Mouse (Mus musculus) erythroblast, embryonic 14.5 days (primary cell): ENCODE measurements at regions not wholly inside any gene's neighbourhood (a gene's known extent, or its start where the extent isn't known, plus 50 kb on each side); places are given as distances from the start of the nearest gene placed in this dataset.

Source experiments
- H3K27me3 ChIP-seq: 2 replicates; pipeline ENCODE4 v1.6.1; 2012; ENCODE audit warnings: inconsistent platforms; ENCODE audit not compliant: control insufficient read depth
- H3K36me3 ChIP-seq: 2 replicates; pipeline ENCODE4 v1.6.1; 2012; ENCODE audit warnings: mild to moderate bottlenecking, inconsistent platforms; ENCODE audit not compliant: control insufficient read depth
- H3K4me1 ChIP-seq: 2 replicates; pipeline ENCODE4 v1.6.1; 2012; ENCODE audit warnings: inconsistent platforms; ENCODE audit not compliant: control insufficient read depth
- H3K4me3 ChIP-seq: replicated peaks from 2 replicates; pipeline ENCODE3; 2012; ENCODE audit warnings: moderate library complexity, mild to moderate bottlenecking, inconsistent platforms
- H3K9me3 ChIP-seq: 2 replicates; pipeline ENCODE4 v1.6.1; 2012; ENCODE audit warnings: low read length, inconsistent platforms, mixed read lengths; ENCODE audit not compliant: control insufficient read depth
- GATA1 ChIP-seq: IDR thresholded peaks from 2 replicates; pipeline ENCODE4 v1.6.1; 2012; ENCODE audit warnings: low read length, inconsistent platforms, mixed read lengths
- TAL1 ChIP-seq: IDR thresholded peaks from 3 replicates; pipeline ENCODE4 v1.6.1; 2012; ENCODE audit warnings: low read length, inconsistent platforms, mixed read lengths

GRCm38 (mm10) chr17:15288640-15289039 is 88.0 kb downstream of the Dll1 start:
- H3K36me3 ChIP-seq = no peaks in the 10 kb centered on the region
- H3K9me3 ChIP-seq = no peaks in the 10 kb centered on the region
- H3K27me3 ChIP-seq = no peaks in the 10 kb centered on the region
- H3K4me3 ChIP-seq = no peak overlapping the region
- no peaks in the 10 kb centered on the region for H3K4me1 ChIP-seq
- TF ChIP-seq GATA1 = no peak
- no peak for TF ChIP-seq TAL1

- H3K36me3 ChIP-seq = no peaks in the 10 kb centered on the region
- H3K27me3 ChIP-seq = no peaks in the 10 kb centered on the region
- no peaks in the 10 kb centered on the region for H3K4me1 ChIP-seq
- TF ChIP-seq TAL1 (no peak), GATA1 (no peak)
- H3K9me3 ChIP-seq = no peaks in the 10 kb centered on the region
- no peak overlapping the region for H3K4me3 ChIP-seq
Observed at GRCm38 (mm10) chr17:15286596-15286995, 90.1 kb downstream of the Dll1 start.

- Histone ChIP-seq H3K27me3 (no peaks in the 10 kb centered on the region), H3K4me3 (no peak overlapping the region), H3K4me1 (no peaks in the 10 kb centered on the region), H3K36me3 (no peaks in the 10 kb centered on the region), H3K9me3 (no peaks in the 10 kb centered on the region)
- TF ChIP-seq TAL1 (no peak), GATA1 (no peak)
Observed at GRCm38 (mm10) chr17:15285399-15286043, 91.2 kb downstream of the Dll1 start.

GRCm38 (mm10) chr17:15269905-15270304 is 106.8 kb downstream of the Dll1 start:
- no peaks in the 10 kb centered on the region for H3K27me3 ChIP-seq
- no peak for TF ChIP-seq GATA1
- no peaks in the 10 kb centered on the region for H3K9me3 ChIP-seq
- no peaks in the 10 kb centered on the region for H3K4me1 ChIP-seq
- H3K36me3 ChIP-seq = no peaks in the 10 kb centered on the region
- no peak overlapping the region for H3K4me3 ChIP-seq

GRCm38 (mm10) chr17:15269056-15269612 is 107.5 kb downstream of the Dll1 start:
- no peaks in the 10 kb centered on the region for H3K36me3 ChIP-seq
- no peak overlapping the region for H3K4me3 ChIP-seq
- H3K27me3 ChIP-seq = no peaks in the 10 kb centered on the region
- H3K9me3 ChIP-seq = no peaks in the 10 kb centered on the region
- H3K4me1 ChIP-seq = no peaks in the 10 kb centered on the region
- no peak for TF ChIP-seq TAL1
- TF ChIP-seq GATA1 = no peak

- H3K9me3 ChIP-seq = no peaks in the 10 kb centered on the region
- no peaks in the 10 kb centered on the region for H3K27me3 ChIP-seq
- H3K36me3 ChIP-seq = no peaks in the 10 kb centered on the region
- H3K4me3 ChIP-seq = no peak overlapping the region
- no peak for TF ChIP-seq GATA1
- no peak for TF ChIP-seq TAL1
- no peaks in the 10 kb centered on the region for H3K4me1 ChIP-seq
Observed at GRCm38 (mm10) chr17:15267721-15268120, 109.0 kb downstream of the Dll1 start.

- Histone ChIP-seq H3K27me3 (no peaks in the 10 kb centered on the region), H3K4me1 (no peaks in the 10 kb centered on the region), H3K4me3 (no peak overlapping the region), H3K36me3 (no peaks in the 10 kb centered on the region), H3K9me3 (no peaks in the 10 kb centered on the region)
- TF ChIP-seq TAL1 (no peak), GATA1 (no peak)
Observed at GRCm38 (mm10) chr17:15259427-15260101, 117.1 kb downstream of the Dll1 start.

GRCm38 (mm10) chr17:15255874-15256273 is 120.8 kb downstream of the Dll1 start:
- H3K4me1 ChIP-seq = no peaks in the 10 kb centered on the region
- H3K27me3 ChIP-seq = no peaks in the 10 kb centered on the region
- no peak for TF ChIP-seq TAL1
- no peak for TF ChIP-seq GATA1
- H3K9me3 ChIP-seq = no peaks in the 10 kb centered on the region
- no peaks in the 10 kb centered on the region for H3K36me3 ChIP-seq
- no peak overlapping the region for H3K4me3 ChIP-seq

- Histone ChIP-seq H3K4me1 (no peaks in the 10 kb centered on the region), H3K9me3 (no peaks in the 10 kb centered on the region), H3K27me3 (no peaks in the 10 kb centered on the region), H3K4me3 (no peak overlapping the region), H3K36me3 (no peaks in the 10 kb centered on the region)
- no peak for TF ChIP-seq GATA1
- TF ChIP-seq TAL1 = no peak
Observed at GRCm38 (mm10) chr17:15253785-15254184, 122.9 kb downstream of the Dll1 start.

- H3K4me1 ChIP-seq = no peaks in the 10 kb centered on the region
- no peaks in the 10 kb centered on the region for H3K36me3 ChIP-seq
- no peaks in the 10 kb centered on the region for H3K9me3 ChIP-seq
- no peaks in the 10 kb centered on the region for H3K27me3 ChIP-seq
- TF ChIP-seq TAL1 (no peak), GATA1 (no peak)
- H3K4me3 ChIP-seq = no peak overlapping the region
Observed at GRCm38 (mm10) chr17:15253271-15253670, 123.4 kb downstream of the Dll1 start.
